Mouse (Mus musculus) MEL (cell line): ENCODE data around the gene Card14.

Experiments
- CTCF ChIP-seq, 3 experiments: IDR thresholded peaks in 2 of 3; conservative IDR thresholded peaks in 1 of 3; 2 replicates each; pipeline ENCODE4 v1.5.1; 2011 to 2012; ENCODE audit warnings: low read length in 3 of 3, low read depth in 2 of 3, mild to moderate bottlenecking in 2 of 3, improper control_type of control experiment in 1 of 3, inconsistent platforms in 1 of 3, mixed read lengths in 1 of 3, moderate library complexity in 1 of 3; ENCODE audit not compliant: control insufficient read depth in 1 of 3, insufficient read depth in 1 of 3, poor library complexity in 1 of 3, severe bottlenecking in 1 of 3
- ELF1 ChIP-seq: IDR thresholded peaks from 2 replicates; pipeline ENCODE4 v1.6.1; 2014; ENCODE audit warnings: low read depth, mild to moderate bottlenecking, inconsistent platforms, low read length, improper control_type of control experiment, moderate library complexity
- MAFK ChIP-seq: IDR thresholded peaks from 2 replicates; pipeline ENCODE4 v1.6.1; 2011; ENCODE audit warnings: low read depth, mild to moderate bottlenecking, low read length, improper control_type of control experiment, borderline replicate concordance
- MAX ChIP-seq: IDR thresholded peaks from 2 replicates; pipeline ENCODE4 v1.6.1; 2011; ENCODE audit warnings: low read length, improper control_type of control experiment
- MAZ ChIP-seq: IDR thresholded peaks from 2 replicates; pipeline ENCODE4 v1.6.1; 2012; ENCODE audit warnings: low read depth, mild to moderate bottlenecking, inconsistent platforms, low read length, improper control_type of control experiment
- MYC ChIP-seq: IDR thresholded peaks from 2 replicates; pipeline ENCODE4 v1.6.1; 2011; ENCODE audit warnings: low read depth, mild to moderate bottlenecking, low read length, improper control_type of control experiment, moderate library complexity
- NRF1 ChIP-seq: IDR thresholded peaks from 2 replicates; pipeline ENCODE4 v1.6.1; 2014; ENCODE audit warnings: low read depth, mild to moderate bottlenecking, inconsistent platforms, low read length, improper control_type of control experiment, moderate library complexity; ENCODE audit not compliant: poor library complexity, insufficient read depth, severe bottlenecking
- POLR2A ChIP-seq, 2 experiments: IDR thresholded peaks; 2 replicates each; pipeline ENCODE4 v1.6.1; 2011 to 2012; ENCODE audit warnings: low read length in 2 of 2, mild to moderate bottlenecking in 2 of 2, control low read depth in 1 of 2, improper control_type of control experiment in 1 of 2, low read depth in 1 of 2, moderate library complexity in 1 of 2; ENCODE audit not compliant: control insufficient read depth in 1 of 2, insufficient read depth in 1 of 2, poor library complexity in 1 of 2
- POLR2AphosphoS2 ChIP-seq: IDR thresholded peaks from 2 replicates; pipeline ENCODE4 v1.6.1; 2011; ENCODE audit warnings: low read length, improper control_type of control experiment
- RAD21 ChIP-seq: IDR thresholded peaks from 2 replicates; pipeline ENCODE4 v1.6.1; 2011; ENCODE audit warnings: mild to moderate bottlenecking, low read depth, low read length, improper control_type of control experiment
- SIN3A ChIP-seq: IDR thresholded peaks from 2 replicates; pipeline ENCODE4 v1.6.1; 2012; ENCODE audit warnings: low read length, improper control_type of control experiment, inconsistent platforms
- TAL1 ChIP-seq: IDR thresholded peaks from 2 replicates; pipeline ENCODE4 v1.6.1; 2012; ENCODE audit warnings: mild to moderate bottlenecking, inconsistent platforms, low read length, moderate library complexity, mixed read lengths
- ZC3H11A ChIP-seq: IDR thresholded peaks from 2 replicates; pipeline ENCODE4 v1.6.1; 2012; ENCODE audit warnings: low read depth, mild to moderate bottlenecking, inconsistent platforms, low read length, improper control_type of control experiment
- ZNF384 ChIP-seq: IDR thresholded peaks from 2 replicates; pipeline ENCODE4 v1.6.1; 2012; ENCODE audit warnings: low read depth, mild to moderate bottlenecking, inconsistent platforms, low read length, improper control_type of control experiment

DNA sequence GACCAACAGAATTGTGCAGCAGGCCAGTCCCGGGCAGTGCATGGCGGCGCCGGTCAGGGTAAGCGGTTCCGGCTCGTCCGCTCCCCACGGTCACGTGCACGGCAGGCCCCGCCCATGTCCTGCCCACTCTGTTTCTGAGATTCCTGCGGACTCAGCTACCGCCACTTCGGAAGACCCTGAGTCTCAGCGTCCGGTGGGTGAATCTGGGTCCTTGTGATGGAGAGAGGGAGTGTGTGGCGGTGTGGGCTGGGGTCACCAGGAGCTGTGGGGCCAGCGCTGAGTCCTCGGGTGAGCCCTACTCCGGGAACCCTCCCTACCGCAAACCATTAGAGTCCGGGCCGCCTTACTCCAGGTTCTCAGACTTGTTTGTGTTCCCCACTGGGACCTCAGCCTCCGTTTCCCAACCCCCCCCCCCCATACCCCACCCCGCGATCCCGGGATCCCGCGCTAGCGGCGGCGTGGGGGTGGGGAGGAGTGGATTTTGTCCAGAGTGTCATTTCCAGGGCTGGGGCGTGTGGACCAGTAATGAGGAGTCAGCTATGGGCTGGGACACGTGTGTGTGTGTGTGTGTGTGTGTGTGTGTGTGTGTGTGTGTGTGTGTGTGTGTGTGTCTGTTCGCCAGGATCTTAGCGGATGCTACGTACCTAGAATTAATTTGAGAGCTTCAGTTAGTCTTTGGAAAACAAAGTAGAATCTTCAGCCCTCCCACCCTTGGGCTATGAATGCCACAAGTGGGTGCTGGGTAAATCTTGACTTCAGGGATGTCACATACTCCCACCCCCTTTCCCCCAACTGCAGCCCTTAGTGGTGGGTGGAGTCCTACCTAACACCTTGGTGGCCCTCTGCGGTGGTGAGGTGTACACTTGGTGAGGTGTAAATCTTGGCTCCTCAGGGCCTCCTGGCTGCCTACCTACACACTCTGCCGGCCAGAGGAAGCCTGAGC lies 48.1 kb downstream of the Card14 start, which contains the start of the genes Sgsh and Slc26a11:
- TF ChIP-seq ZNF384: no peak
- TF ChIP-seq POLR2A (IDR thresholded peaks at IDR 0.05; ENCODE audit: control insufficient read depth in 1 of 2, insufficient read depth in 1 of 2, low read depth in 1 of 2, low read length in 2 of 2, poor library complexity in 1 of 2): no peak
- TF ChIP-seq CTCF (IDR thresholded peaks at IDR 0.05 in 2 of 3, conservative IDR thresholded peaks at IDR 0.05 in 1 of 3; ENCODE audit: control insufficient read depth in 1 of 3, insufficient read depth in 1 of 3, low read depth in 2 of 3, low read length in 3 of 3, poor library complexity in 1 of 3, severe bottlenecking in 1 of 3): no peak
- no peak for TF ChIP-seq MAX
- TF ChIP-seq ZC3H11A: no peak
- TF ChIP-seq SIN3A: no peak
- TF ChIP-seq POLR2AphosphoS2: no peak
- no peak for TF ChIP-seq ELF1
- TF ChIP-seq MYC: no peak
- no peak for TF ChIP-seq NRF1
- TF ChIP-seq MAFK: no peak
- no peak for TF ChIP-seq RAD21
- no peak for TF ChIP-seq TAL1
- no peak for TF ChIP-seq MAZ
